Mouse (Mus musculus): Measurements from ENCODE around the gene Npdc1. TPM values are rescaled to one million over a fixed set of nuclear protein-coding genes. Genes with fewer than 3 reads are reported as not detected.

The Npdc1 gene
- total RNA-seq, 2 experiments from 2014 or later = 102 to 112 TPM

Small RNAs within 50 kb of the gene (microRNA-seq; reads per million reads assigned to microRNA genes)
- gene Mir3087 = 1.1 reads per million

Other genes starting within 250 kb of the Npdc1 start
- gene Nrarp, start 218.6 kb upstream of the Npdc1 start, total RNA-seq (2021) = 10 to 100 TPM; 10.2 to 18.4 TPM
- gene Tor4a, start 202.5 kb upstream of the Npdc1 start, total RNA-seq (2021) = 10 to 100 TPM; 23.1 to 24.3 TPM
- gene Nelfb, start 187.9 kb upstream of the Npdc1 start, total RNA-seq (2021) = 10 to 100 TPM; 64.8 to 65.8 TPM
- not detected for gene Stpg3, start 184.7 kb upstream of the Npdc1 start, total RNA-seq (2021)
- under 1 TPM; 0.45 to 0.68 TPM for gene Fam166a, start 180.6 kb upstream of the Npdc1 start, total RNA-seq (2021)
- gene Tubb4b, start 174.6 kb upstream of the Npdc1 start, total RNA-seq (2021) = 100 to 1,000 TPM; 235 to 257 TPM
- gene Slc34a3, start 165.0 kb upstream of the Npdc1 start, total RNA-seq (2021) = under 1 TPM in 1 of 2 experiments, not detected in 1; 0.95 TPM
- gene Rnf224, start 162.6 kb upstream of the Npdc1 start, total RNA-seq (2021) = not detected
- 10 to 100 TPM; 14.3 to 18.7 TPM for gene Rnf208, start 157.1 kb upstream of the Npdc1 start, total RNA-seq (2021)
- gene Cysrt1, start 156.9 kb upstream of the Npdc1 start, total RNA-seq (2021) = not detected
- gene AL732309.1, start 152.5 kb upstream of the Npdc1 start, total RNA-seq (2021) = 1 to 10 TPM; 4.4 to 5.9 TPM
- gene Tmem203, start 143.9 kb upstream of the Npdc1 start, total RNA-seq (2021) = 10 to 100 TPM; 28.9 to 38.5 TPM
- gene Tprn, start 136.7 kb upstream of the Npdc1 start, total RNA-seq (2021) = 10 to 100 TPM; 15.5 to 18.7 TPM
- gene Ssna1, start 126.9 kb upstream of the Npdc1 start, total RNA-seq (2021) = 10 to 100 TPM; 56.0 to 56.8 TPM
- gene Anapc2, start 126.9 kb upstream of the Npdc1 start, total RNA-seq (2021) = 100 to 1,000 TPM; 110 to 115 TPM
- gene Tmem210, start 111.2 kb upstream of the Npdc1 start, total RNA-seq (2021) = not detected
- gene Lrrc26, start 109.4 kb upstream of the Npdc1 start, total RNA-seq (2021) = not detected
- gene Grin1, start 80.2 kb upstream of the Npdc1 start, total RNA-seq (2021) = 10 to 100 TPM; 15.0 to 15.2 TPM
- 10 to 100 TPM; 57.5 to 62.5 TPM for gene Man1b1, start 67.0 kb upstream of the Npdc1 start, total RNA-seq (2021)
- gene Dpp7, start 43.0 kb upstream of the Npdc1 start, total RNA-seq (2021) = 10 to 100 TPM; 32.1 to 33.9 TPM
- gene Uap1l1, start 33.7 kb upstream of the Npdc1 start, total RNA-seq (2021) = 10 to 100 TPM; 18.6 to 24.0 TPM
- 1 to 10 TPM; 9.3 to 9.4 TPM for gene Sapcd2, start 27.0 kb upstream of the Npdc1 start, total RNA-seq (2021)
- 10 to 100 TPM in 1 of 2 experiments, 1 to 10 TPM in 1; 10.0 to 11.8 TPM for gene Entpd2, start 3.5 kb upstream of the Npdc1 start, total RNA-seq (2021)
- gene Fut7, start 23.9 kb downstream of the Npdc1 start, total RNA-seq (2021) = under 1 TPM in 1 of 2 experiments, not detected in 1; 0.82 TPM
- 10 to 100 TPM; 30.4 to 34.3 TPM for gene Abca2, start 29.4 kb downstream of the Npdc1 start, total RNA-seq (2021)
- gene Clic3, start 57.5 kb downstream of the Npdc1 start, total RNA-seq (2021) = 1 to 10 TPM; 1.4 to 1.7 TPM
- 10 to 100 TPM; 41.0 to 48.5 TPM for gene Paxx, start 61.7 kb downstream of the Npdc1 start, total RNA-seq (2021)
- 1 to 10 TPM; 3.6 to 6.5 TPM for gene Ptgds, start 70.7 kb downstream of the Npdc1 start, total RNA-seq (2021)
- not detected for gene Lcn12, start 94.6 kb downstream of the Npdc1 start, total RNA-seq (2021)
- 100 to 1,000 TPM in 1 of 2 experiments, 10 to 100 TPM in 1; 99.5 to 118 TPM for gene Fbxw5, start 101.4 kb downstream of the Npdc1 start, total RNA-seq (2021)
- 1 to 10 TPM; 1.0 to 9.9 TPM for gene C8g, start 102.4 kb downstream of the Npdc1 start, total RNA-seq (2021)
- gene Traf2, start 147.6 kb downstream of the Npdc1 start, total RNA-seq (2021) = 10 to 100 TPM; 19.2 to 20.5 TPM
- gene Edf1, start 158.5 kb downstream of the Npdc1 start, total RNA-seq (2021) = 100 to 1,000 TPM; 171 to 191 TPM
- 1 to 10 TPM; 4.1 to 7.1 TPM for gene Mamdc4, start 175.5 kb downstream of the Npdc1 start, total RNA-seq (2021)
- 10 to 100 TPM; 74.7 to 80.0 TPM for gene Phpt1, start 175.9 kb downstream of the Npdc1 start, total RNA-seq (2021)
- 1 to 10 TPM; 4.6 to 5.3 TPM for gene Ajm1, start 182.4 kb downstream of the Npdc1 start, total RNA-seq (2021)
- gene Rabl6, start 209.2 kb downstream of the Npdc1 start, total RNA-seq (2021) = 100 to 1,000 TPM; 117 to 128 TPM
- under 1 TPM in 1 of 2 experiments, not detected in 1; 0.11 TPM for gene Ccdc183, start 218.3 kb downstream of the Npdc1 start, total RNA-seq (2021)
- 10 to 100 TPM; 37.1 to 39.5 TPM for gene Tmem141, start 222.7 kb downstream of the Npdc1 start, total RNA-seq (2021)
- 10 to 100 TPM; 10.2 to 14.4 TPM for gene Fcna, start 228.7 kb downstream of the Npdc1 start, total RNA-seq (2021)